Mouse (Mus musculus) v-Abl transformed pro-B cells (cell line): ENCODE measurements around the gene Raly.
"Not testable (repeated sequence)": the region's sequence is repeated elsewhere in the genome, so short reads cannot be mapped to it uniquely, and the experiment has no call there.

ENCODE experiments used
- in situ Hi-C, 2 experiments: fragments of 400-800 bp; cut with MboI; formaldehyde crosslinking; loops; one replicate each; pipeline ENCODE4 v1.15.1; 2025; ENCODE audit not compliant: unreplicated experiment in 2 of 2

Raly gene

GRCm38 (mm10) chr2:154827521-154827920 lies 36.6 kb downstream of the Raly start:
- in situ Hi-C loops: no loop called here

GRCm38 (mm10) chr2:154832471-154832870 lies 41.6 kb downstream of the Raly start:
- in situ Hi-C loops: no loop called here

- in situ Hi-C loops: no loop called here
Measured at GRCm38 (mm10) chr2:154834149-154834865, 43.4 kb downstream of the Raly start.

GRCm38 (mm10) chr2:154836537-154836936 lies 45.6 kb downstream of the Raly start:
- in situ Hi-C loops: no loop called here

- in situ Hi-C loops: loop anchor here in 1 of 2 experiments (5.0 kb wide), 1 partner anchor 436 kb away; no protein-coding TSS in a partner anchor
Measured at GRCm38 (mm10) chr2:154848086-154848485, 57.2 kb downstream of the Raly start.

- in situ Hi-C loops: loop anchor here (5.0 to 10.0 kb wide), 3 partner anchors 81 to 441 kb away; partner anchors contain the start of gene Gm14214 (in 1 of the 2)
Measured at GRCm38 (mm10) chr2:154855383-154855782, 64.5 kb downstream of the Raly start.

GRCm38 (mm10) chr2:154863672-154864071 lies 72.8 kb downstream of the Raly start:
- in situ Hi-C loops: no loop called here

- in situ Hi-C loops: no loop called here
Measured at GRCm38 (mm10) chr2:154865696-154866095, 74.8 kb downstream of the Raly start.

GRCm38 (mm10) chr2:154868106-154868505 lies 77.2 kb downstream of the Raly start:
- in situ Hi-C loops: no loop called here

GRCm38 (mm10) chr2:154869954-154870641 lies 79.2 kb downstream of the Raly start:
- in situ Hi-C loops: no loop called here

- in situ Hi-C loops: no loop called here
Measured at GRCm38 (mm10) chr2:154876621-154877020, 85.7 kb downstream of the Raly start.

GRCm38 (mm10) chr2:154891585-154891984 lies 100.7 kb downstream of the Raly start:
- in situ Hi-C loops: no loop called here

- in situ Hi-C loops: no loop called here
Measured at GRCm38 (mm10) chr2:154892201-154893044, 101.5 kb downstream of the Raly start, which contains the start of gene Eif2s2. TSS of gene Eif2s2 (minus strand) at chr2:154892935.

GRCm38 (mm10) chr2:154893045-154893385 lies 102.1 kb downstream of the Raly start:
- in situ Hi-C loops: no loop called here

GRCm38 (mm10) chr2:154893548-154893947 lies 102.7 kb downstream of the Raly start:
- in situ Hi-C loops: no loop called here

GRCm38 (mm10) chr2:154899004-154899403 lies 108.1 kb downstream of the Raly start:
- in situ Hi-C loops: not testable (repeated sequence)

GRCm38 (mm10) chr2:154899412-154899811 lies 108.5 kb downstream of the Raly start:
- in situ Hi-C loops: not testable (repeated sequence)

GRCm38 (mm10) chr2:154902111-154902510 lies 111.2 kb downstream of the Raly start:
- in situ Hi-C loops: no loop called here

- in situ Hi-C loops: no loop called here
Measured at GRCm38 (mm10) chr2:154905796-154906195, 114.9 kb downstream of the Raly start.

GRCm38 (mm10) chr2:154908223-154908622 lies 117.3 kb downstream of the Raly start:
- in situ Hi-C loops: not testable (repeated sequence)

- in situ Hi-C loops: no loop called here
Measured at GRCm38 (mm10) chr2:154909789-154910188, 118.9 kb downstream of the Raly start.
